Mouse (Mus musculus) left cerebral cortex, adult 11 months (tissue): ENCODE results near the gene Adap2.
"Not testable (repeated sequence)": the region's sequence is repeated elsewhere in the genome, so short reads cannot be mapped to it uniquely, and the experiment has no call there.

Experiments
- DNase-seq: peaks from one replicate; pipeline ENCODE4 v3.0.0; 2022; ENCODE audit warnings: low spot score

Gene Adap2

DNA sequence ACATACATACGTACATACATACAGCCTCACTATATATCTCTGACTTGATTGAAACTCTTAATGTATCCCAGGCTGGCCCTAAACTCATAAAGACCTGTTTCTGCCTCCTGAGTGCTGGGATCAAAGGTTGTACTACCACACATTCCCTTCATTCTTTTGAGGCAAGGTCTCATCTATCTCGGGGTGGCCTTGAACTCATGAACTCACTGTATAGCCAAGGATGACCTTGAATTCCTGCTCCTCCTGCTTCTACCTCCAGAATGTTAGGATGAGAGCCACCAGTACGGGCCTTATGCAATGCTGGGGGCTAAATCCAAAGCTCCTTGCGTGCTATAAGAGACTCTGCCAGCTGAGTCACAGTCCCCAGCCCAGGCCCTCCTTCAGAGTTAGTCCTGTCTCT is 7.1 kb downstream of the Adap2 start:
- DNase-seq, result no peak

- no peak for DNase-seq
Observed at GRCm38 (mm10) chr11:80163362-80164116, 9.6 kb downstream of the Adap2 start.

- no peak for DNase-seq
Observed at GRCm38 (mm10) chr11:80164224-80164623, 10.3 kb downstream of the Adap2 start.

DNA sequence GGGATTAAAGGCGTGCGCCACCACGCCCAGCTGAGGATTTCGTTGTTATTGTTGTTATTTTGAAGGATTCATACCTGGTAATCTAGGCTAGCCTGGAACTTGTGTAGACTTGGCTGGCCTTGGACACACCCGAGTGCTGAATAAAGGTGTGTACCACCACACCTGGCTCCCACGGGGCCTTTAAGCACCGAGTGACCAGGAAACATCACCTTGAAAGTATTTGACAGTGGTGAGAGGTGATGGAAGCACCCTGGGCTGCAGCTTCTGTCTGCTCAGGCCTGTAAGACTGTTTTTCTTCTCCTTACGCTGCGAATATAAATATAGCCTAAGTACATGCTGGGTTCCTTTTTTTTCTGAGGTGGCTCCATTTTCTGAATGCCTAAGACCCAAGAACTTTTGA is 14.2 kb downstream of the Adap2 start:
- no peak for DNase-seq

- no peak for DNase-seq
Observed at GRCm38 (mm10) chr11:80168611-80169249, 14.8 kb downstream of the Adap2 start.

DNA sequence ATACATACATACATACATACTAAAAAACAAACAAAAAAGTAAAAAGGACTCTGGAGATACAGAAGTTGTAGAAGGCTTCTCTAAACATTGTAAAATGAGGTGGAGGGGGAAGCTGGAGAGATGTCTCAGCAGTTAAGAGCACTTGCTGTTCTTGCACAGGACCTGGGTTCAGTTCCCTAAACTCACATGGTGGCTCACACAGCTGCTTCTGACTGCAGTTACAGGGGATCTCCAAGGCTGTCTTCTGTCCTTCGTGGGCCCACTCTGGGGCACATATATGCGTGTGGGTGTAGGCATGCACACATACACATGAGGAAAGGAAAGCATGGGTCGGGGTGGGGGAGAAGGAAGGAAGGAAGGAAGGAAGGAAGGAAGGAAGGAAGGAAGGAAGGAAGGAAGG is 15.7 kb downstream of the Adap2 start:
- DNase-seq, result no peak

GRCm38 (mm10) chr11:80170351-80170750 is 16.4 kb downstream of the Adap2 start:
- DNase-seq, result no peak

- DNase-seq, result no peak
Observed at GRCm38 (mm10) chr11:80171884-80172283, 18.0 kb downstream of the Adap2 start.

- no peak for DNase-seq
Observed at GRCm38 (mm10) chr11:80173963-80174670, 20.2 kb downstream of the Adap2 start.

DNA sequence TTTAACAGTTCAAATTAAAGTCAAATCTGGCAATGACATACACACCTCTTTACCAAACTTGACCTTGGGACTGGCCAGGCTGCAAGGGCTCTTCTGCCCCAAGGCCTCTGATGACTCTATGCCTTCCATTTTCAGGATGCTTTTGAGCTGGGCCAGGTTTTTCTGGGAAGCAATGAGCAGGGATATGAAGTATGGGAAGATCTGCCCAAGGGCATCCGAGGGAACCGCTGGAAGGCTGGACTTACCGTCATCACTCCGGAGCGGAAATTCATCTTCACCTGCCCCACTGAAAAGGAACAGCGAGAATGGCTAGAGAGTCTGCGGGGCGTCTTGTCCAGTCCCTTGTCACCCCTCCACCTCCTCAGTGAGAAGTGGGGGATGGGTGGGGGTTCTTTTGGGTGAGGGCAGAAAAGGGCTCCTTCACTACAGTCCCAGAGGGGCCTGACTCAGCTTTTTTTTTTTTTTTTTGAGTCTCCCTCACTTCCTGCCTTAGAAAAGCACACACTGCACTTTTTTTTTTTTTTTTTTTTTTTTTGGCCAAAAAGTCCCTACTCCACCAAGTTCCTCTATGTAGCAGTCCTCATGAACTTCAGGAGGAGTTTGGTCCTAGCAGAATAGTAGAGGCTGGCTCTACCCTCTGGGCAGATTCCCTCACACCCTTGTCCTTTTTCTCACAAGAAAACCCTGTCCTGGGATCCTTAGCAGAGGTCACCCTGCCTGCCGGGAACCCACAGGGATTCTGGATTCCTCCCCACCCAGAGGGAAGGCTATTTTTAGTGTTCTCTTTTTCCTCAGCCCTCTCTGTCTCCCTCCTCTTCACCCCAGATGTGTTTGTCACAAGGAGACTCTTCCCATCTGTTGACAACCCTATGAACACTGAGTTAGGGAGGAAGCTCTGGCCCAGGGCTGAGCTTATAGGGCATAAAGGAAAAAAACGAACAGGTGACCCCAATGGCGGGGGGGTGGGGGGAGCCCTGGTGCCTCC is 23.3 kb downstream of the Adap2 start:
- DNase-seq, result no peak

GRCm38 (mm10) chr11:80178316-80178715 is 24.4 kb downstream of the Adap2 start:
- no peak for DNase-seq

DNA sequence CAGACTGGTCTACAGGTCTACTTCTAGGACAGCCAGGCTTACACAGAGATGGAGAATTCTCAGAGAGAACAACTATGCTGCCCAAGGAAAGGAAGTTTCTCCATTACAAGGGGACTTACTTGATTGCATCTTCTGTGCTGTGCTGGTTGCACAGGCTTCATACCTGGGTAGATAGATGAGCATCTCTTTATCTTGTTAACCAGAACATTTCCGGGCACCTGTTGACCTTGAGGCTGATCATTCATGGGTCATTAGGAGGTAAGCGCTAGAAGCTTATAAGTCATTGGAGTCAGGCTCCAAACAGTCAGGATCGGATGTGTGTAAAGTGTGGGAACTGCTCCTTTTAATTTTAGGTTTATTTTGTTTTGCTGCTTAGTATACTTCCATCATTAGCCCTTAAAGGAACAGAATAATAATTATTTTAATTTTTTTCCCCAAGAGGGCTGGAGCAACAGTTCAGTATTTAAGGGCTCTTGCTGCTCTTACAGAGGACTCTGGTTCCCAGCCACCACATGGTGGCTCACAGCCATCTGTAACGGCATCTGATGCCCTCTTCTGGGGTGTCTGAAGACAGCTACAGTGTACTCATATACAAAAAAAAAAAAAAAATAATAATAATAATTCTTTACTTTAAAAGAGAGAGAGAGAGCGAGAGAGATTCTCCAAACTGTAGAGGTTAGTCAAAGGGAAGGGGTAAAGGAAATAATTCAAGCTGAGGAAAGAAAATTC is 27.3 kb downstream of the Adap2 start:
- DNase-seq, result no peak

DNA sequence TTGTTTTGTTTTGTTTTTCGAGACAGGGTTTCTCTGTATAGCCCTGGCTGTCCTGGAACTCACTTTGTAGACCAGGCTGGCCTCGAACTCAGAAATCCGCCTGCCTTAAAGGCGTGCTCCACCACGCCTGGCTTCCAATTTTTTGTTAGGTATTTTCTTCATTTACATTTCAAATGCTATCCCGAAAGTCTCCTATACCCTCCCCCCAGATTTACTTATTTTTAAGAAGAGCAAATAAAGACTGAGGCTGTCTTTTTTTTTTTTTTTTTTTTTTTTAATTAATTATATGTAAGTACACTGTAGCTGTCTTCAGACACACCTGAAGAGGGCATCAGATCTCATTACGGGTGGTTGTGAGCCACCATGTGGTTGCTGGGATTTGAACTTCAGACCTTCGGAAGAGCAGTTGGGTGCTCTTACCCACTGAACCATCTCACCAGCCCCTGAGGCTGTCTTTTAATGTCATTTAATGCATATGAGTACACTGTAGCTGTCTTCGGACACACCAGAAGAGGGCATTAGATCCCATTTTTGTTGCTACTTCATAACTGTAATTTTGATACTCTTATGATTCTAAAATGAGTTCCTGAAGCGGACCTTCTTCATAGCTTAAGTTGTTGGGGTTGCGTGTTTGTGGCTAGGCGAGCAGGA is 29.3 kb downstream of the Adap2 start:
- not testable (repeated sequence) for DNase-seq

- peak; percentile 65 for DNase-seq
Observed at GRCm38 (mm10) chr11:80183705-80184255, 29.9 kb downstream of the Adap2 start, which contains the start of gene Rnf135. Gene Rnf135, plus strand, starts transcription at chr11:80183851.

DNA sequence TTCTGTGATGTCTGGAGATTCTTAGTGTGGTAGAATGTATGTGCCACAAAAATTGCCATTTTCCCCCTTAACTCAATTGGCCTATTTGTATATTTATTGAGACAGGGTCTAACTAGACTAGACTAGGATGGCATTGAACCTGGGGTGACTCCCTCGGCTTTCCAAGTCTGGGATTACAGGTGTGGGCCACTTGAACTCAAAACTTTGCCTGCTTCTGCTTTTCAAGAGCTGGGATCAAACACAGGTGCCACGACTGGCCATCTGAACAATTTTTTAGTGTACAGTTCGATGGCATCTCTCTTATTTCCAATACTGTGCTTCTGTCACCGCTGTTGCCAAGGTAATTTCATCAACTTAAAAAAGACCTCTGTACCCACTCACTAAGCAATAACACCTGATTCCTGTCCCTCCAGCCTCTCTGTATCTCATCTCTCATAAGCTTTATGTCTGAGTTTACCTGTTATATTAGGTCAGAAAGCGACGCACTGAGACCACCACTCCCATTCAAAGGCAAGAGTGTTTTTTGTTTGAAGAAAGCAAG is 30.7 kb downstream of the Adap2 start:
- DNase-seq, result no peak

GRCm38 (mm10) chr11:80185441-80185976 is 31.6 kb downstream of the Adap2 start:
- DNase-seq, result not testable (repeated sequence)

DNA sequence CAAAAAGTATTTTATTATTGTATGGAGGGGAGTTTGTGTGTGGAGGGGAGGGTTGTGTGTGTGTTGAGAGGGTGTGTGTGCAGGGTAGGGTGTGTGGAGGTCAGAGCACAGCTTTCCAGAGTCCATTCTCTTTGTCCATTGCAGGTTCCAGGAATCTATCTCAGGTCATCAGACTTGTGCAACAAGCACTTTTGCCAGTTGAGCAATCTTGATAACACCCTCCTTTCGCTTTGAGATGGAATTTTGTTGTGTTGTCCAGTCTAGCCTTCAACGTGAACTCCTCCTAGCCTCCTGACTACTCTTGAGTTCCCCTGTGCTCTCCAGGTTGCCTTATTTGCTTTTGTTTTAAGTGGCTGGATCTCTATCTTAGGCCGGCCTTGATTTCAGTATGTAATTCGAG is 36.4 kb downstream of the Adap2 start:
- no peak for DNase-seq

- DNase-seq, result no peak
Observed at GRCm38 (mm10) chr11:80193827-80194226, 39.9 kb downstream of the Adap2 start.

GRCm38 (mm10) chr11:80196351-80196750 is 42.4 kb downstream of the Adap2 start:
- no peak for DNase-seq

DNA sequence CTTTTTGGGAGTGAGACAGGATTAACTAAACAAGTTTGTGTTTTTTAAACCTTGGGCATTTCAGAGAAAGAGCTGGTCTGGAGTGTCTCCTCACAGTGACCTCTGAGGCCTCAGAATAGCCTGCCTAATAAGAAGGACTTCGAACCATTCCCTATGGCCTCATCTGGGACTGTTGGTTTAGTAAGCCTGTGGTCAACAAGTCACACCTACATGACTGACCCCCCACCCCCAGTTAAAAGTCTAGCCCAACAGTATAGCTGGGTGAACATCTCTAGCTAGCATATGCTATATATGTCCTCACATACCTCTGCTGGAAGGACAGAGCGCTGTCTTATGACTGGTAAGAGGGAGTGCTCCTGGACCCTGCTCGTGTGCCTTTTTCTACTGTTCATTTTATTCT is 45.4 kb downstream of the Adap2 start:
- no peak for DNase-seq
